Mouse (Mus musculus) liver, embryonic 13.5 days (tissue): ENCODE measurements around the gene Fam129c. TPM values are rescaled to one million over a fixed set of nuclear protein-coding genes. Genes with fewer than 3 reads are reported as not detected.

Experiments
- ATAC-seq: fragments of 200-750 bp; cut with Nextera tagmentation; 2 replicates; pipeline ENCODE4 v1.8.0; 2017; ENCODE audit warnings: low read depth, mild to moderate bottlenecking, moderate number of reproducible peaks, moderate library complexity
- DNase-seq: peaks from one replicate; pipeline ENCODE4 v3.0.0; 2022
- H3K27ac ChIP-seq: fragments of 300-500 bp; sonication (generic); 2 replicates; pipeline ENCODE4 v1.5.1; 2015; ENCODE audit warnings: moderate library complexity, mild to moderate bottlenecking, inconsistent platforms
- H3K27me3 ChIP-seq: fragments of 300-500 bp; sonication (generic); 2 replicates; pipeline ENCODE4 v1.6.1; 2015; ENCODE audit warnings: mild to moderate bottlenecking, inconsistent platforms
- H3K36me3 ChIP-seq: fragments of 300-500 bp; sonication (generic); 2 replicates; pipeline ENCODE4 v1.6.1; 2015; ENCODE audit warnings: mild to moderate bottlenecking, inconsistent platforms
- H3K4me1 ChIP-seq: fragments of 300-500 bp; sonication (generic); replicated peaks from 2 replicates; pipeline ENCODE4 v1.6.1; 2015; ENCODE audit warnings: inconsistent platforms
- H3K4me2 ChIP-seq: fragments of 300-500 bp; sonication (generic); 2 replicates; pipeline ENCODE4 v1.6.1; 2015; ENCODE audit warnings: inconsistent platforms, mild to moderate bottlenecking, moderate library complexity
- H3K4me3 ChIP-seq: fragments of 300-500 bp; sonication (generic); replicated peaks from 2 replicates; pipeline ENCODE4 v1.5.1; 2015; ENCODE audit warnings: mild to moderate bottlenecking, inconsistent platforms
- H3K9ac ChIP-seq: fragments of 300-500 bp; sonication (generic); 2 replicates; pipeline ENCODE4 v1.6.1; 2015; ENCODE audit warnings: mild to moderate bottlenecking, inconsistent platforms
- H3K9me3 ChIP-seq: fragments of 300-500 bp; sonication (generic); replicated peaks from 2 replicates; pipeline ENCODE4 v1.6.1; 2016; ENCODE audit warnings: inconsistent platforms
- whole genome bisulfite sequencing: fragments of 180-500 bp; shearing (Covaris S2); methylation state at CpG from one replicate; pipeline ENCODE4 v1.1.7; 2015; ENCODE audit not compliant: insufficient replicate concordance; 5-methylcytosine and 5-hydroxymethylcytosine counted together
- microRNA-seq: library from miRNA; unstranded; fragments of <30 nt; microRNA quantifications from one replicate; pipeline ENCODE4, GENCODE M21; 2016
- polyA plus RNA-seq: library from polyadenylated mRNA; unstranded; fragments of >200 nt; fragmentation: Nextera tagmentation; extraction: Ambion mirVana; gene quantifications from 2 replicates; pipeline ENCODE4 v1.2.1, GENCODE M21; 2015

Fam129c gene
- polyA plus RNA-seq, 1 experiment from 2014 or later: 0.28 TPM

DNA sequence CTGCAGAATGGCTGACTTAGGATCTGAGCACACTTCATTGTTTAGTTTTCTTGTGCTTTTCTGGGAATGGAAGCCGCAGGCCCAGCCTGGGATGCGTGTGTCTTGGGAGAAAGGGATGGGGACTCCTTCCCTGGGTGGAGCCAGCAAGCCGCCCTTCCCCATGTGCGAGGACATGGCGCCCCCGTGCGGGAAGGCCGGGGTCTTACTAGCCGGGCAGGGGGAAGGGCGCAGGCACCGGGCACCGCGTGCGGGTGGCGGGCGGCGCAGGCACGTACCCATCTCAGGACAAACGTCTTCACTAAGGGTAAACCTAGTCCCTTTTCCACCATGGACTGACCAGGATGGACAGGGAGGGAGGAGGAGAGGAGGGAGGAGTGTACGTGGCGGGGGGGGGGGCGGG is 35.7 kb downstream of the Fam129c start:
- ATAC-seq (no peak), DNase-seq (peak; percentile 46)
- H3K4me3 ChIP-seq: no peak overlapping the region
- H3K4me1 ChIP-seq: peaks cover 42% of the 10 kb centered on the region
- H3K36me3 ChIP-seq: no peaks in the 10 kb centered on the region
- H3K27me3 ChIP-seq: peaks cover 76% of the 10 kb centered on the region
- WGBS: 4% methylated on average over 19 of the region's 22 CpGs
- no peak overlapping the region for H3K9ac ChIP-seq
- no peaks in the 10 kb centered on the region for H3K9me3 ChIP-seq
- no peak overlapping the region for H3K27ac ChIP-seq
- peak overlapping the region; percentile 26; the same call in 1 of the 2 replicates for H3K4me2 ChIP-seq

DNA sequence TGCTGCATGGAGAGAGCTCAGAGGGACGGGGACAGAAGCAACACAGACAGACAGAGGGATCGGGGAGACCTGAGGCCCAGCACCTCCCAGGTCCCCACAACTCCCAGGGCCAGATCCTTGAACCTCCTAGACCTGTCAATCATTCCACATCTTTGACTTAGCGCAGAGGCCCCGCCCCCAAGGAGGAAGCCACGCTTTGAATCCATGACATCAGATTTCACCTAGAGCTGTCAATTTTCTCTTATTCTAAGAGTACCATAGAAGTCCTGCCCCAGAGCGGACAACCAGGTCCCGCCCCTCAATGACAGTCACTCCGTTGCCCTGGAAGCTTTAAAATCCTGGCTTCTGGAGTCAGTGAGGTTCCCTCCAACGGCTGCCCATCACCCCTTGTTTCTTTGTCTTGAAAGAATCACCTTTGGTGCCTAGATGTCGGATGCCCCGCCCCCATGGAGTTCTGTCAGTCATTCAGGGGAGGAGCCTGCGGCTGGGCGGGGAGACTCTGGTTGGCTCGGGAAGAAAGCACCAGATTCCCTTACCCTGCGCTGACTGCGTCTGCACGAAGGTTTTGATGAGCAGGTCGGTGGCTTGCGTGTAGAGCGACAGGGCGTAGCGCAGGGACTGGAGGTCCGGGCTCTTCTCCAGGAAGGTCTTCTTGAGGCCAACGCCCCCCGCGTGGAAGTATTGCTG is 36.7 kb downstream of the Fam129c start:
- H3K4me1 ChIP-seq: peaks cover 35% of the 10 kb centered on the region
- ATAC-seq: peak; percentile 56
- WGBS: 2% methylated on average over 26 of the region's 26 CpGs
- H3K36me3 ChIP-seq: no peaks in the 10 kb centered on the region
- peak overlapping the region; percentile 22 for H3K4me2 ChIP-seq
- H3K27ac ChIP-seq: no peak overlapping the region
- DNase-seq: peak; percentile 51
- peaks cover 77% of the 10 kb centered on the region for H3K27me3 ChIP-seq
- no peak overlapping the region for H3K4me3 ChIP-seq
- no peak overlapping the region for H3K9ac ChIP-seq
- H3K9me3 ChIP-seq: no peaks in the 10 kb centered on the region

DNA sequence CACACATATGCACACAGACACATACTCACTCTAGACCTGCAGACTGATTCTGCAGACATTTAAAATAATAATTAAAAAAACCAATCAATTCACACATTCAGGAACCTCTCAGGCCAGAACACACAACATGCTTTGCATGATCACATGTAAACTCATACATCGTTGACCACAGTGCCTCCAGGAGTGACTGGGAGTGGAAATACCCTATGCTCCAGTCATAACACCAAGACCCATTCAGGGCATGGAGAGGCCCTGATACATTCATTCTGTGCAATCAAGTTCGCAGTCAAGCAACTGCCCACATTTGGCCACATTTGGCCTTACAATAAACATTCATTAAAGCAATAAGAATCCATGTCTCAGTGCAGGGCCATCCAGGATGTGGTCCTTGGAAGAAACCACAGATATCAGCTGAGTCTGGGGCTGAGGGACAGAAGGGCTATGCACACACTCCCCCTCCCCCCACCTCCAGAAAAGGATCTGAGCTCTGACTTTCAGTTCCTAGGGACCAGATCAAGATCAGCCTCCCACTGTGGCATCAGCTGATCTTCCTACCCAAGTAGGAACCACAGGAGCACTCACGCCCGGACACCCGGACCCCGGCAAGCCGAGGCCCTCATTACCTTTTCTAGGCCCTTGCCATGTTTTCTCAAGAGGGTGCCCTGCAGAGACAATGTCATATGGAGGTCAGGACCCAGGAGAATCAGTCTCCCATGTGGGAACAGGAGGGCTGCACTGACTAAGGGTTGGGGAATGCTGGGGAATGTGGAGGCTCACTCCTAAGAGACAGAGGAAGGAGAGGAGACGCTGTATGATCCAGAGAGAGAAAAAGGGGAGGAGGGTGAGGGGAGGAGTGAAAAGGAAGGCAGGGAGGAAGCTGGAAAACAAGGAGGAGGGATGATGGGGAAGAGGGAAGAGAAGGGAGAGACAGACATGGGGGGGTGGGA is 40.0 kb downstream of the Fam129c start:
- 57% methylated on average over 8 of the region's 8 CpGs for WGBS

DNA sequence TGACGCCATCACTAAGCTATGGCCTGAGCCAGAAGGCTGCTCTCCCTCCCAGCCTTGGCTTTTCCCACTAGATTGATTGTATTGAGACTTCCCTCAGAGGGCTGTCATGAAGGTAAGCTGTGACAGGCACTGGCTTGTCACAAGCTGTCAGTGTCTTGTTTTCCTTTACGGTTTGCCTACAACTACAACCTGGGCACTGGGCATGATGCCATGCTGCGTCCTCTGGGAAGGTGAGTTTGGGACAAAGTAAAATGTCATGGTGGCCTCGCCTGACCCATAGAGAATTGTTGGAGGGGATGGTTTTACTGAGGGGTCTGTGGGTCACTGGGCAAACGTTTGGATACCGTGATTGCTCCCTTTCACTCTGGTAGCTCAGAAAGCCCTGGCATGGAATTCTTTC is 40.9 kb downstream of the Fam129c start:
- no peaks in the 10 kb centered on the region for H3K9me3 ChIP-seq
- H3K36me3 ChIP-seq: no peaks in the 10 kb centered on the region
- 62% methylated on average over 6 of the region's 6 CpGs for WGBS
- DNase-seq (no peak), ATAC-seq (no peak)
- H3K9ac ChIP-seq: no peak overlapping the region
- peaks cover 43% of the 10 kb centered on the region for H3K27me3 ChIP-seq
- H3K4me2 ChIP-seq: no peak overlapping the region
- no peak overlapping the region for H3K4me3 ChIP-seq
- H3K27ac ChIP-seq: no peak overlapping the region
- H3K4me1 ChIP-seq: peaks cover 22% of the 10 kb centered on the region

More for the DNA sequence above, 40.0 kb downstream of the Fam129c start:
- ATAC-seq (no peak), DNase-seq (no peak)
- Histone ChIP-seq H3K4me1 (peaks cover 26% of the 10 kb centered on the region), H3K27me3 (peaks cover 52% of the 10 kb centered on the region), H3K9ac (no peak overlapping the region), H3K36me3 (no peaks in the 10 kb centered on the region), H3K4me3 (no peak overlapping the region), H3K4me2 (no peak overlapping the region), H3K27ac (no peak overlapping the region), H3K9me3 (no peaks in the 10 kb centered on the region)

DNA sequence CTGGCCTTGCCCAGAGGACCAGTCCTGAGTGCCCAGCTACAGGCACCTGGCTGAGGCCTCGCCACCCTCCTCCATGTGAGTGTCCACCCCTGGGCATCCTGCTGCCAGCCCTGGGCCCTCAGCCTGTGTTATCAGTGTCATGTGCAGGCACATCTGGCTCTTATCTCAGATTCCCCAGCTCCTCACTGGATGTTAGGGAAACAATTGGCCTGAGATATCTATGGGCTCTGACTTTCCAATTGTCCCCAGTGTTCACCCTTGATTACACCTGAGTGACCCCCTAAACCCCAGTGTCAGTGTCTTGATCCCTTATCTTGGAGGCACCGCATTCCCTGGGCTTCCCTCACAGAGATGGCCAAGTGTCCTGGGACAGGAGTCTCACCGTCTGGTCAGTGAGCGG is 41.9 kb downstream of the Fam129c start:
- H3K4me2 ChIP-seq: no peak overlapping the region
- H3K9me3 ChIP-seq: no peaks in the 10 kb centered on the region
- DNase-seq (no peak), ATAC-seq (peak; percentile 41; the same call in 1 of the 2 replicates)
- H3K4me1 ChIP-seq: peaks cover 14% of the 10 kb centered on the region
- no peak overlapping the region for H3K27ac ChIP-seq
- 39% methylated on average over 4 of the region's 4 CpGs for WGBS
- H3K27me3 ChIP-seq: peaks cover 34% of the 10 kb centered on the region
- no peak overlapping the region for H3K4me3 ChIP-seq
- no peak overlapping the region for H3K9ac ChIP-seq
- H3K36me3 ChIP-seq: no peaks in the 10 kb centered on the region

DNA sequence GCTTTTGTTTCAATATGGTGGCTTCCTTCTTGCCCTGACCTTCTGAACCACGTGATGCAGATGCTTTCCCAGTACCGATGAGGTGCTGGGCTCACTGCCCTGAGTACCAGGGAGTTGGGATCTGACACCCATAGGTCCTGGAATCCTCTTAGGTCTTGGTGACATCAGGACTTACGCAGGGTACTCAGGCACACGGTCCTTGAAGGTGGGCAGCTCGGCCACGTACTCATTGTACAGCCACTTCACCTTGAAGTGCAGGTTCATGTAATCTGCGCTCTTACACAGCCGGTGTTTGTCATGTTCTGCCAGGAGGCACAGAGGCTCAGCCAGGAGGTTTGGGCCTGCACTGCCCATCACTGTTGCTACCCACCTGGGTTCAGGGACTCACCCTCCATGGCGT is 48.1 kb downstream of the Fam129c start:
- ATAC-seq (no peak), DNase-seq (no peak)
- 65% methylated on average over 9 of the region's 9 CpGs for WGBS
- Histone ChIP-seq H3K4me1 (no peaks in the 10 kb centered on the region), H3K9me3 (no peaks in the 10 kb centered on the region), H3K9ac (no peak overlapping the region), H3K36me3 (no peaks in the 10 kb centered on the region), H3K4me3 (no peak overlapping the region), H3K27ac (no peak overlapping the region), H3K27me3 (peaks cover 8% of the 10 kb centered on the region; the same call in 1 of the 2 replicates), H3K4me2 (no peak overlapping the region)

DNA sequence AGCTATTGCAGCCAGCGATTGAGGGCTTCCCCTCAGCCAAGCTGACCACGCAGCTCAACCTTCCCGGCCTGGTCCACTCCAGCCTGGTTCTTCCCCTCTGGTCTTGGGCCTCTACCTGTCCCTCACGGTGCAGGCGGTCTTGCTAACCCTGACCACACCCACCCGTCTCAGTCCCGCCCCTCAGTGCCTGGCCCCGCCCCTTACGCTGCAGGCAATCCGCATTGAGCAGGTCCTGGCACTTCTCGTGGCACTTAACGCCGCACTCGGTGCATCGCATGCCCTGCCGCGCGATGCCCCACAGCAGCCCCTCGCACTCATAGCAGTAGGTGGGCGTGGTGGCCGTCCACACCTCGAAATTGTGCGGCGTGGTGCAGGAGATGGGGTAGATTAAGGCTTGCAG is 57.2 kb downstream of the Fam129c start:
- 1% methylated on average over 24 of the region's 24 CpGs for WGBS
- no peaks in the 10 kb centered on the region for H3K9me3 ChIP-seq
- H3K4me3 ChIP-seq: no peak overlapping the region
- H3K36me3 ChIP-seq: no peaks in the 10 kb centered on the region
- H3K4me2 ChIP-seq: peak overlapping the region; percentile 21; the same call in 1 of the 2 replicates
- ATAC-seq (peak; percentile 34), DNase-seq (peak; percentile 45)
- no peak overlapping the region for H3K27ac ChIP-seq
- H3K9ac ChIP-seq: no peak overlapping the region; the same call in 1 of the 2 replicates
- peaks cover 20% of the 10 kb centered on the region for H3K4me1 ChIP-seq
- peaks cover 85% of the 10 kb centered on the region for H3K27me3 ChIP-seq

Small RNA genes within 50 kb of the gene (microRNA-seq; reads per million reads assigned to microRNA genes)
- gene Mir6769b: not detected

Other genes starting within 250 kb of the Fam129c start
- gene Use1, start 230.8 kb upstream of the Fam129c start, polyA plus RNA-seq: 52.1 and 55.8 TPM in 2 replicates
- gene Ocel1, start 226.3 kb upstream of the Fam129c start, polyA plus RNA-seq: 4.3 and 4.4 TPM in 2 replicates
- gene Nr2f6, start 215.7 kb upstream of the Fam129c start, polyA plus RNA-seq: 18.8 and 19.2 TPM in 2 replicates
- gene Ushbp1, start 201.8 kb upstream of the Fam129c start, polyA plus RNA-seq: 2.6 and 2.8 TPM in 2 replicates
- gene Babam1, start 200.8 kb upstream of the Fam129c start, polyA plus RNA-seq: 65.1 and 74.8 TPM in 2 replicates
- gene Ankle1, start 191.6 kb upstream of the Fam129c start, polyA plus RNA-seq: 39.5 and 40.9 TPM in 2 replicates
- 12.3 and 13.2 TPM in 2 replicates for gene Abhd8, start 134.0 kb upstream of the Fam129c start, polyA plus RNA-seq
- 154 and 157 TPM in 2 replicates for gene Mrpl34, start 132.7 kb upstream of the Fam129c start, polyA plus RNA-seq
- gene Dda1, start 128.4 kb upstream of the Fam129c start, polyA plus RNA-seq: 50.9 and 51.6 TPM in 2 replicates
- gene Ano8, start 111.7 kb upstream of the Fam129c start, polyA plus RNA-seq: 0.12 and 0.14 TPM in 2 replicates
- gene Gtpbp3, start 109.5 kb upstream of the Fam129c start, polyA plus RNA-seq: 6.8 and 7.3 TPM in 2 replicates
- gene Plvap, start 85.9 kb upstream of the Fam129c start, polyA plus RNA-seq: 24.3 and 28.4 TPM in 2 replicates
- 0.15 TPM in 2 replicates for gene Ccdc194, start 71.9 kb upstream of the Fam129c start, polyA plus RNA-seq
- 34.1 and 36.0 TPM in 2 replicates for gene Bst2, start 60.2 kb upstream of the Fam129c start, polyA plus RNA-seq
- 30.4 and 33.9 TPM in 2 replicates for gene Mvb12a, start 54.7 kb upstream of the Fam129c start, polyA plus RNA-seq
- 0.53 and 0.66 TPM in 2 replicates for gene Tmem221, start 38.8 kb upstream of the Fam129c start, polyA plus RNA-seq
- 0.13 and 0.14 TPM in 2 replicates for gene Nxnl1, start 31.0 kb upstream of the Fam129c start, polyA plus RNA-seq
- gene Slc27a1, start 28.8 kb upstream of the Fam129c start, polyA plus RNA-seq: 2.3 and 2.5 TPM in 2 replicates
- gene Pgls, start 5.5 kb upstream of the Fam129c start, polyA plus RNA-seq: 104 and 110 TPM in 2 replicates
- gene Colgalt1, start 13.3 kb downstream of the Fam129c start, polyA plus RNA-seq: 21.4 and 21.9 TPM in 2 replicates
- 0.20 TPM in 2 replicates for gene Unc13a, start 74.1 kb downstream of the Fam129c start, polyA plus RNA-seq
- 5.7 and 6.1 TPM in 2 replicates for gene Jak3, start 78.6 kb downstream of the Fam129c start, polyA plus RNA-seq
- gene Insl3, start 91.6 kb downstream of the Fam129c start, polyA plus RNA-seq: 0.67 and 1.1 TPM in 2 replicates
- 3.5 and 3.7 TPM in 2 replicates for gene B3gnt3, start 104.1 kb downstream of the Fam129c start, polyA plus RNA-seq
- 16.6 and 16.9 TPM in 2 replicates for gene Fcho1, start 128.1 kb downstream of the Fam129c start, polyA plus RNA-seq